Mouse (Mus musculus) liver, embryonic 15.5 days (tissue): ENCODE results near the gene Krt23. TPM values are rescaled to one million over a fixed set of nuclear protein-coding genes. Genes with fewer than 3 reads are reported as not detected.

ENCODE experiments used
- ATAC-seq: fragments of 200-750 bp; cut with Nextera tagmentation; 2 replicates; pipeline ENCODE4 v1.8.0; 2017; ENCODE audit warnings: moderate number of reproducible peaks, mild to moderate bottlenecking, moderate library complexity; ENCODE audit not compliant: insufficient read depth
- H3K27ac ChIP-seq: fragments of 300-500 bp; sonication (generic); replicated peaks from 2 replicates; pipeline ENCODE4 v1.5.1; 2015; ENCODE audit warnings: mild to moderate bottlenecking, inconsistent platforms
- H3K27me3 ChIP-seq: fragments of 300-500 bp; sonication (generic); 2 replicates; pipeline ENCODE4 v1.6.1; 2015; ENCODE audit warnings: mild to moderate bottlenecking, inconsistent platforms
- H3K36me3 ChIP-seq: fragments of 300-500 bp; sonication (generic); replicated peaks from 2 replicates; pipeline ENCODE4 v1.6.1; 2015; ENCODE audit warnings: moderate library complexity, mild to moderate bottlenecking, inconsistent platforms
- H3K4me1 ChIP-seq: fragments of 300-500 bp; sonication (generic); replicated peaks from 2 replicates; pipeline ENCODE4 v1.6.1; 2015; ENCODE audit warnings: inconsistent platforms
- H3K4me2 ChIP-seq: fragments of 300-500 bp; sonication (generic); 2 replicates; pipeline ENCODE4 v1.6.1; 2015; ENCODE audit warnings: moderate library complexity, mild to moderate bottlenecking, inconsistent platforms
- H3K4me3 ChIP-seq: fragments of 300-500 bp; sonication (generic); replicated peaks from 2 replicates; pipeline ENCODE4 v1.5.1; 2015; ENCODE audit warnings: mild to moderate bottlenecking, inconsistent platforms
- H3K9ac ChIP-seq: fragments of 300-500 bp; sonication (generic); 2 replicates; pipeline ENCODE4 v1.6.1; 2015; ENCODE audit warnings: moderate library complexity, mild to moderate bottlenecking, inconsistent platforms
- H3K9me3 ChIP-seq: fragments of 300-500 bp; sonication (generic); replicated peaks from 2 replicates; pipeline ENCODE4 v1.6.1; 2016; ENCODE audit warnings: inconsistent platforms
- WGBS: fragments of 180-500 bp; shearing (Covaris S2); methylation state at CpG from one replicate; pipeline ENCODE4 v1.1.7; 2015; ENCODE audit warnings: mixed read lengths; ENCODE audit not compliant: insufficient replicate concordance; 5-methylcytosine and 5-hydroxymethylcytosine counted together
- polyA plus RNA-seq: library from polyadenylated mRNA; unstranded; fragments of >200 nt; fragmentation: Nextera tagmentation; extraction: Ambion mirVana; gene quantifications from 2 replicates; pipeline ENCODE4 v1.2.1, GENCODE M21; 2015

Krt23 gene
- polyA plus RNA-seq, 1 experiment from 2014 or later, result 1.0 TPM

- no peak for ATAC-seq
- H3K27me3 ChIP-seq, result no peaks in the 10 kb centered on the region
- H3K4me1 ChIP-seq, result no peaks in the 10 kb centered on the region
- 62% methylated on average over 3 of the region's 3 CpGs for WGBS
- H3K9ac ChIP-seq, result no peak overlapping the region
- no peak overlapping the region for H3K27ac ChIP-seq
- no peaks in the 10 kb centered on the region for H3K36me3 ChIP-seq
- no peak overlapping the region for H3K4me3 ChIP-seq
- no peaks in the 10 kb centered on the region for H3K9me3 ChIP-seq
- no peak overlapping the region for H3K4me2 ChIP-seq
Observed at GRCm38 (mm10) chr11:99474981-99475380, 18.0 kb downstream of the Krt23 start.

- no peak for ATAC-seq
Observed at GRCm38 (mm10) chr11:99473433-99473832, 19.5 kb downstream of the Krt23 start.

GRCm38 (mm10) chr11:99472405-99472804 is 20.5 kb downstream of the Krt23 start:
- Histone ChIP-seq H3K36me3 (no peaks in the 10 kb centered on the region), H3K9ac (no peak overlapping the region), H3K4me3 (no peak overlapping the region), H3K9me3 (no peaks in the 10 kb centered on the region), H3K4me1 (no peaks in the 10 kb centered on the region), H3K4me2 (no peak overlapping the region), H3K27ac (no peak overlapping the region), H3K27me3 (no peaks in the 10 kb centered on the region)
- no peak for ATAC-seq
- 56% methylated on average over 4 of the region's 4 CpGs for WGBS

More at GRCm38 (mm10) chr11:99473433-99473832, 19.5 kb downstream of the Krt23 start:
- Histone ChIP-seq H3K27ac (no peak overlapping the region), H3K36me3 (no peaks in the 10 kb centered on the region), H3K9ac (no peak overlapping the region), H3K27me3 (no peaks in the 10 kb centered on the region), H3K4me3 (no peak overlapping the region), H3K4me1 (no peaks in the 10 kb centered on the region), H3K4me2 (no peak overlapping the region), H3K9me3 (no peaks in the 10 kb centered on the region)
- WGBS, result 66% methylated on average over 6 of the region's 6 CpGs

DNA sequence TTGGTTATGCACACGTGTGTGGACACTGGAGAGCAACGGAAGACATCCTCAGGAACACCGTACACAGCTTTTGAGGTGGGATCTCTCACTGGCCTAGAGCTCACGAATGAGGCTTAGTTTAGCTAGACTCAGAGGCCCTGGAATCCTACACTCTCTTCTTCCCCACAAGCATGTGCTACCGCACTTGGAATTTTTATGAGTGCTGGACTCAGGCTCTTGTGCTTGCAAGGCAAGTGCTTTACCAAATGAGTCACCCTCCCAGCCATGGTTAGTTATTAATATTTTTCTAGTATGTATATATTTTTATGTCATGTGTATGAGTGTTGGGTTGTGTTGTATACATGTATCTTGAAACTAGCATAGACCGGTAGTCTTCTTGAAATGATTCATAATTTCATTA is 21.0 kb downstream of the Krt23 start:
- Histone ChIP-seq H3K36me3 (no peaks in the 10 kb centered on the region), H3K27me3 (no peaks in the 10 kb centered on the region), H3K4me2 (no peak overlapping the region), H3K9me3 (no peaks in the 10 kb centered on the region), H3K9ac (no peak overlapping the region), H3K4me1 (no peaks in the 10 kb centered on the region), H3K4me3 (no peak overlapping the region), H3K27ac (no peak overlapping the region)
- no peak for ATAC-seq
- 82% methylated on average over 6 of the region's 6 CpGs for WGBS

DNA sequence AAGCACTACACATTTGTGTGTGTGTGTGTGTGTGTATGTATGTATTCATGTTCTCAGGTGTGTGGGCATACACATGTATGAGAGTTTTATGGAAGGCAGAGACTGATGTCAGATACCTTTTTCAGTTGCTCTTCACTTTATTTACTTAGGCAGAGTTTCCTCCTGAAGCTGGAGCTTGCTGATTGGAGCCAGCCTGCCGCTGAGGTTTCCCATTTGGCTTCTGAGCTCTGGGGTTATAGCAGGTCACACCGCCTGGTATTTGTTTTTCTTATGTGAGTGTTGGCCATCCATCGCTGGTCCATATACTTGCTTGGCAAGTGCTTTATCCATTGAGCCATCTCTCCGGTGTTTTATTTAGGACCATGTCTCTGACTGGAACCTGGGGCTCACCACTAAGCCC is 23.7 kb downstream of the Krt23 start:
- WGBS, result 69% methylated on average over 4 of the region's 4 CpGs
- no peaks in the 10 kb centered on the region for H3K9me3 ChIP-seq
- no peaks in the 10 kb centered on the region for H3K36me3 ChIP-seq
- H3K27me3 ChIP-seq, result no peaks in the 10 kb centered on the region
- H3K4me1 ChIP-seq, result no peaks in the 10 kb centered on the region
- no peak for ATAC-seq
- H3K27ac ChIP-seq, result no peak overlapping the region
- H3K4me3 ChIP-seq, result no peak overlapping the region
- H3K4me2 ChIP-seq, result no peak overlapping the region
- no peak overlapping the region for H3K9ac ChIP-seq

DNA sequence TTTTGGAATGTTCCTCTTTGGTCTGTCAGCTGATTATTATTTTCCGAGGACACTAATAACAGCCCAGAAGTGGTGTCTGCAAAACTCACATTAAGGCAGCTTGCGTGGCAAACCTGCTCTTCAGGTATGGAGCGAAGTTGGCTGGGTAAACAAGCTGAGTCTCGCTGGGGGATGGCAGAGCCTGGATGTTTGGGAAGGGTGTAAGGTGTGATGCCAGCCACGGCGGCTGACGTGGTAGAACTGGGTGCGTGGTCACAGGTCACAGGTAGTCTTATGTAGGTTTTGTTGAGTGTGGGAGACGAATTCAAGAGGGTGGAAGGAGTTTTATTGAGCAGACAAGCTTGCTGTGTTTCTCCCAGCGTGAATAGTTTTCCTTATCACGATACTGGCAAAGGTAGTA is 24.4 kb downstream of the Krt23 start:
- 62% methylated on average over 11 of the region's 11 CpGs for WGBS
- no peaks in the 10 kb centered on the region for H3K36me3 ChIP-seq
- no peaks in the 10 kb centered on the region for H3K4me1 ChIP-seq
- no peak overlapping the region for H3K9ac ChIP-seq
- no peak overlapping the region for H3K27ac ChIP-seq
- ATAC-seq, result no peak
- H3K9me3 ChIP-seq, result no peaks in the 10 kb centered on the region
- H3K4me3 ChIP-seq, result no peak overlapping the region
- H3K4me2 ChIP-seq, result no peak overlapping the region
- H3K27me3 ChIP-seq, result no peaks in the 10 kb centered on the region

GRCm38 (mm10) chr11:99466316-99466715 is 26.6 kb downstream of the Krt23 start:
- Histone ChIP-seq H3K27ac (no peak overlapping the region), H3K36me3 (no peaks in the 10 kb centered on the region), H3K27me3 (no peaks in the 10 kb centered on the region), H3K9ac (no peak overlapping the region), H3K4me1 (peaks cover 10% of the 10 kb centered on the region; the same call in 1 of the 2 replicates), H3K4me2 (no peak overlapping the region), H3K4me3 (no peak overlapping the region), H3K9me3 (no peaks in the 10 kb centered on the region)
- 32% methylated on average over 7 of the region's 7 CpGs for WGBS
- no peak for ATAC-seq

DNA sequence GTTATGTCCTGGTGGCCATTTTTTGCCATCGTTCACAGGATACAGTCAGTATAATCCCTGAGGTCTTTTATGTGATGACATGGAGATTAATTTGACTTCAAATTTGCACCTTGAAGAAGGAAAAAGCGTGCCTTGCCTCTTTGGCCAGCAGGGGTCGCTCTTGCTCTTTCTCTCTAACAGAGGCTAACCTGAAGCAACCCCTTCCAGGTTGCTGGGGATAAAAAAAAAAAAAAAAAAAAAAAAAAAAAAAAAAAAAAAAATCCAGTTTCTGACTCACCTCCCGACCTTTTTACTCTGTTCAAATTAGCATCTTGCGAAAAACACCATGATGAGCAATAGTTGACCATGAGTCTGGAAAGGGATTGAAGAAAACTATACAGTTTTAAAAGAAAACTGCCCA is 28.1 kb downstream of the Krt23 start:
- 7% methylated on average over 5 of the region's 5 CpGs for WGBS
- H3K9me3 ChIP-seq, result no peaks in the 10 kb centered on the region
- no peak overlapping the region for H3K4me2 ChIP-seq
- H3K27me3 ChIP-seq, result no peaks in the 10 kb centered on the region
- H3K4me1 ChIP-seq, result peaks cover 10% of the 10 kb centered on the region; the same call in 1 of the 2 replicates
- no peak for ATAC-seq
- no peak overlapping the region for H3K9ac ChIP-seq
- no peak overlapping the region for H3K27ac ChIP-seq
- H3K4me3 ChIP-seq, result no peak overlapping the region
- H3K36me3 ChIP-seq, result no peaks in the 10 kb centered on the region

- WGBS, result 8% methylated on average over 8 of the region's 8 CpGs
- H3K4me1 ChIP-seq, result peaks cover 10% of the 10 kb centered on the region; the same call in 1 of the 2 replicates
- H3K9me3 ChIP-seq, result no peaks in the 10 kb centered on the region
- no peak overlapping the region for H3K9ac ChIP-seq
- no peak overlapping the region for H3K27ac ChIP-seq
- ATAC-seq, result no peak
- no peak overlapping the region for H3K4me2 ChIP-seq
- no peaks in the 10 kb centered on the region for H3K36me3 ChIP-seq
- H3K27me3 ChIP-seq, result no peaks in the 10 kb centered on the region
- no peak overlapping the region for H3K4me3 ChIP-seq
Observed at GRCm38 (mm10) chr11:99463155-99463554, 29.8 kb downstream of the Krt23 start.

DNA sequence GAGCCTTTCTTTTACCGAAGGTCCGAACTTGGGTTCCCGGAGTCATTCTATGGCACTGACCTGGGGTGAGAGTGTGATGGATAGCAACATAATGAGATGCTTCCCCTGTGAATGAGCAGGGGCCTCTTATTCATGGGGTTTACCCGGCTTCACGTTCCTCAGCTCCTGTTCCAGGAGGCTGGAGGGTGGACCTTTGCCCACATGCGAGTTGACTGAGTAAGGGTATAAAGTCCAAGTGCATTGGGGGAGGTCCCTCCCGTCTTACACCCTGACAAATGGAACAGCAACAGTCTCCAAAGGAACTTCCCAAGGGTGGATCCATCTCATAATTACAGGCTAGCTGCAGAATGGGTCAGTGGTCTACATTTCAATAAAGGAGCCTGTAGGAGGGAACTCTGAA is 31.2 kb downstream of the Krt23 start:
- WGBS, result 56% methylated on average over 7 of the region's 7 CpGs
- H3K4me1 ChIP-seq, result peaks cover 10% of the 10 kb centered on the region; the same call in 1 of the 2 replicates
- H3K9ac ChIP-seq, result no peak overlapping the region
- H3K9me3 ChIP-seq, result no peaks in the 10 kb centered on the region
- H3K4me2 ChIP-seq, result no peak overlapping the region
- H3K36me3 ChIP-seq, result no peaks in the 10 kb centered on the region
- H3K27me3 ChIP-seq, result no peaks in the 10 kb centered on the region
- no peak for ATAC-seq
- no peak overlapping the region for H3K27ac ChIP-seq
- no peak overlapping the region for H3K4me3 ChIP-seq

GRCm38 (mm10) chr11:99458887-99459286 is 34.0 kb downstream of the Krt23 start:
- no peak overlapping the region for H3K4me3 ChIP-seq
- WGBS, result 43% methylated on average over 7 of the region's 7 CpGs
- H3K27me3 ChIP-seq, result no peaks in the 10 kb centered on the region
- H3K4me2 ChIP-seq, result no peak overlapping the region
- H3K9me3 ChIP-seq, result no peaks in the 10 kb centered on the region
- no peaks in the 10 kb centered on the region for H3K36me3 ChIP-seq
- H3K4me1 ChIP-seq, result peaks cover 10% of the 10 kb centered on the region; the same call in 1 of the 2 replicates
- H3K27ac ChIP-seq, result no peak overlapping the region
- H3K9ac ChIP-seq, result no peak overlapping the region
- ATAC-seq, result no peak

GRCm38 (mm10) chr11:99454759-99455158 is 38.2 kb downstream of the Krt23 start:
- WGBS, result 54% methylated on average over 10 of the region's 10 CpGs
- H3K27me3 ChIP-seq, result no peaks in the 10 kb centered on the region
- no peak overlapping the region for H3K4me3 ChIP-seq
- no peaks in the 10 kb centered on the region for H3K4me1 ChIP-seq
- no peak overlapping the region for H3K27ac ChIP-seq
- no peaks in the 10 kb centered on the region for H3K9me3 ChIP-seq
- no peaks in the 10 kb centered on the region for H3K36me3 ChIP-seq
- H3K9ac ChIP-seq, result no peak overlapping the region
- no peak overlapping the region for H3K4me2 ChIP-seq
- no peak for ATAC-seq
